Mouse (Mus musculus): ENCODE data around the gene Prcp.
A peak's percentile ranks its signal among the peaks of the same experiment; 100 is the strongest.

Gene Prcp

GRCm38 (mm10) chr7:92874116-92874675 lies at the start of gene Prcp, which contains the start of gene Ddias:
TSS of gene Prcp (plus strand) at chr7:92874470.
TSS of gene Ddias (minus strand) at chr7:92874247.
- DNase-seq, result peak; percentile 92

DNA sequence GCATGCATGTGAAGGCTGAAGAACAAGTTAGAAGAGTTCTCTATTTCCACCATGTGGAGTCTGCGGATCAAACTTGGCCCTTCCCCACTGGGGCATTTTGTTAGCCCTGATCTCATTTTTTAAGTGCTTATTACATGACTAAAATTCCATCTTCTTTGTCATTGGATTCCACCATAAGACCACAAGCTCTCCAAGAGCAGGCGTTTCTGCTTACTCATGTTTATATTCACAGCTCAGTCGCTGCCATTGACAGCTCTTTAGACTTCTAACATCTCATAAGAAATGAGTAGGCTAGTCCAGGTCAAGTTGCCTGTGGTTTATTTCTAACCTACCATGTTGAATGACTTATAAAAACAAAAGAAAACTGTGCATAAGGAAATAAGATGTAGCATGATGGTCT lies 48.0 kb upstream of the Prcp start:
- no peak for DNase-seq

DNA sequence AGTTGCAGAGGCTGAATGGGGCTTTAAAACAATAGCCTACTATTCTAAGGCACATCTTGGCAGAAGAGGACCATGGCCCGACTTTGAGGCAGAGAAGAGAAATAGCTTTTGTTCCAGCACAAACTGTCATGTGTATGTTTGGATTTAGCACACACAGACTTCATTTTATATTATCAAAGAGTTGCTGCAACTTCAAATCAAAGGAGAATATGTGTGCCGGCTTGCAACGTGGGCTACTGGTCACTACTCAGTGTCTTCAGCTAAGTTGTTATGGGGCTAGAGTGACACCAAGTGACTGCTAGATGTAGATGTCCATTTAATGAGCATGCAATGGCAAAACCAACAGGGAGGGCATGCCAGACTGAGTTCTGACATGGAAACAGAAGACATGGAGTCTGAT lies 46.3 kb upstream of the Prcp start:
- no peak for DNase-seq

DNA sequence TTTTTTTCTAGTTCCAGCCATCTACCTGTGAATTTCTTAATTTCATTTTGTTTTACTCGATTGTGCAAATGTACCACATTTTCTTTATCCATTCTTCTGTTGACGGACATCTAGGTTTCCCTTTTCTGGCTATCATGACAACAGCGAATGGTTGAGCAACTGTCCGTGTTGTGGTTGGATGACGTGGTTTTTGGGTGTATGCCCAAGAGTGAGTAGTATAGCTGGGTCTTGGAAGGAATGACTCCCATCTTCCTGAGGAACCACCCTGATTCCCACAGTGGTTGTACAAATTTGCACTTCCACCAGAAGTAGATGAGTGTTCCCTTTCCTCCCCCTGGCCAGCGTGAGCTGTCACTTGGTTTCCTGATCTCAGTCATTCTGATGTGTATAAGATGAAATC lies 41.9 kb upstream of the Prcp start:
- DNase-seq, result no peak

DNA sequence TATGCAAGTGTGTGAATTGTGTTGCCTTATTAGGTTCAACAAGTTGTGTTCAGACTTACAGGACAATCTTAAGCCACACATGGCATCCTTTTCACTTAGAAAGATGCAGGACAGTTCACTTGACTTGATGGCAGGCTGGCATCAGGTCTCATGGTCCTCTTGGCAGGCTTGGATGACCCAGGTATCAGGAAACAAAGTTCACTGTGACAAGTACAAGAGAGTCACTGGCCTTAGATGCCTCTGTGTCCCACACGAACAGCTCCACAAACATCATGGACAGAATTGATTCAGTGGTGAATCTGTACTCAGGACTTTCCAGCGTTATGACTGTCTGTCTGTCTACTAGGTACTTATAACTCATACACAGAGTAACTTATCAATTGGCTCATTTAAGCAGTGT lies 39.9 kb upstream of the Prcp start:
- no peak for DNase-seq

GRCm38 (mm10) chr7:92836447-92836846 lies 37.8 kb upstream of the Prcp start:
- no peak for DNase-seq

GRCm38 (mm10) chr7:92837226-92837625 lies 37.0 kb upstream of the Prcp start:
- no peak for DNase-seq

DNA sequence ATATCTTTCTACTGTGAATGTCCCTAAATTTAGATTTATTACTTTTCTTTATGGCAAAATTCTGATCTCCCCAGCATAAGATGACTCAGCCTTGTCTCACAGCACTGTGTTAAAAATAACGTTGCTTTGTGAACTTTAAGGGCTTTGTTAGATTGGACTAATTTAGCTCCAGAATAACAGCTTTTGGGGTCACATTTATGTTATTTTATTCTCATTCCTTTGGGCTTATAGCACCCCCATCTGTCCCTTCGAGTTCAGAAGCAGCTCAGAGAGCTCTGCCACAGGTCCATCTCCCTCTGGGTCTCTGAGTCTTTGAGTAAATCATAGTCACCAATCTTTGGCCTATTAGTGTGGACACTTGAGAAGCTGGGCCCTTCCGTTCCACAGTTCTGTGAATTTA lies 36.4 kb upstream of the Prcp start:
- no peak for DNase-seq

DNA sequence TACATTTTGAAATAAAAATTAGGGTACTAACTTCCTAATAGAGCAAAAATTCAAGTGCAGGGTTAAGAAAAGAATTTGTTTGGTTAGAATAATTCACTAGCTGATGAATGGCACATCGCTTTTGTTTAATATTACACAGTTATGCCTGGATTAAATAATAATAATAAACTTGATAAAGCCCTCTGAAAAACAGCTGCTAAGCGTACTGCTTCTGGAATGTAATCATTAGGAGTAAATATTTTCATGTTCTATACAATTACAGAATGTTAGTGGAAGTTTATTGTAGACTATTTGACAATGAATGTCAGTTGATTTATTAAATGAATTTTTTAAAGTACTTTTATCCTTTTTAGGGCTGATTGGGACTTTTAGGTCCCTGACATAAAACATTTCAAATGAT lies 32.0 kb upstream of the Prcp start:
- no peak for DNase-seq

- DNase-seq, result no peak
Measured at GRCm38 (mm10) chr7:92848246-92848645, 26.0 kb upstream of the Prcp start.

DNA sequence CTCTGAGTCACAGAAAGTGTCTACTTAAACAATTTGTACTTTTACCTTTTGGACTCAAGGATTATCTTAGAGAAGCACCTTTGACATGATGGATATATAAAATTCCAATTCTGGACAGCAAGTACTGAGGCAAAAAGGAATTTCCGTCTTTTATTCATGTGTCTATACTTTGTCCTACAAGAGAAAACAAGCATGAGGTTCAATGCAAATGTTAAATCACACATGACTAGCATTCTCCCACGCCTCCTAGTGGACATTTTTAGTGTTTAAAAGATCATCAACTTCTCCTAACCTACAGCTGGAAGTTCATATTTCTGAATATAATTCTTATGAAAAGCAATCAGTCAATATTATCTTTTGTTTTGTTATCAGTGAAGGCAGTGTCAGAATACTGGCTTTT lies 7.7 kb upstream of the Prcp start:
- peak; percentile 20 for DNase-seq

DNA sequence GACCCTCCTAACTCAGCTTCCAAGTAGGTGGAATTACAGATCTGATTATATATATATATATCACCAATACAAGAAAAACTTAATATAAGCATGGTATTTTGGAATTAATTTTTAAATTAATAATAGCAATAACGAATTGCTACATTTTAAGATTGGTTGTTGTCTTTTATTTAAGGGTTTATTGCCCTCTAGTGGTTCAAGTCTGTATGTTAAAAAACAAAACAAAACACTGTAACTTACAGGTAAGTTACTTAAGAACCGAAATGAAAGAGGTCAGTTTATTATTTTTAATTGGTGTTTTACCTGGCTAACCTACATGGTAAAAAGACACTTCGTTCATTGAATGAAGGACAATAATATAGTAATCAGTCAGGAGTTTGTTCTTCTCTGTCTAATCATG lies 4.1 kb upstream of the Prcp start:
- no peak for DNase-seq

GRCm38 (mm10) chr7:92871596-92871995 lies 2.7 kb upstream of the Prcp start:
- DNase-seq, result no peak

- peak; percentile 92 for DNase-seq
Measured at GRCm38 (mm10) chr7:92874761-92875408, 615 bp downstream of the Prcp start.

DNA sequence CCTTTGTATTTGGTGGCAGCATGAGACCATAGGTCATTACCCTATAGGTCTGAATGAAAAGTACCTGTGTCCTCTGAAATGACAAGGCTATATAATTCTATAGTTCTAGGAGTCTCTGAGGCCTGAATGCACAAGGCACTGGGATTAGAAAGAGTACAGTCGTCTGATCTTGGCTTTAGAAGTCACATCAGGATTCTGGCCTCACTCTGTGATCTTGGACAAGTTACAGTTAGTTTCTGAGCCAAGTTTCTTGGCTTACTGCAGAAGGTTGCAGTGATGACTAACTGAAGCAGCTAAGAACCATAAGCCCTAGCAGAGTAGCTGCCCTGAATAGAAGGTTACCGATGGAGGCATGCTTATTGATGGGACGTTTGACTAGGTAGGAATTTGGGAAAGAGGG lies 1.8 kb downstream of the Prcp start:
- DNase-seq, result no peak

DNA sequence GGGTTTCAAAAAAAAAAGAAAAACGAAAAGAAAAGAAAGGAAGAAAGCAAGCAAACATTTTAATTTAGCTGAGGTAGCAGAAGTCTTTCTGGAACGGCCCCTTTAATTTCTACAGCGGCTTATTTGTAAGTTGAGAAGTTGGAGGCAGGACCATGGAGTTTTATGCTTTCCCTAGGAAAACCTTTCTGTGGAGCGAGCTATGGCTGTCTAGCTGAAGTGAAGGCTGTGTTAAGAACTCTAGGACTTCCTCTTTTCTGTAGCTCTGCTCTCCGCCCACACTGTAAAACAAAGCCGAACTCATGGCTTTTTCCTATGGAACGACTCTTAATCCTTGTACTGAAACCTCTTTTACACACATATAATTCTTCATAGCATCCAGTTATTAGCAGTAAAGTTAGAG lies 2.3 kb downstream of the Prcp start:
- no peak for DNase-seq

DNA sequence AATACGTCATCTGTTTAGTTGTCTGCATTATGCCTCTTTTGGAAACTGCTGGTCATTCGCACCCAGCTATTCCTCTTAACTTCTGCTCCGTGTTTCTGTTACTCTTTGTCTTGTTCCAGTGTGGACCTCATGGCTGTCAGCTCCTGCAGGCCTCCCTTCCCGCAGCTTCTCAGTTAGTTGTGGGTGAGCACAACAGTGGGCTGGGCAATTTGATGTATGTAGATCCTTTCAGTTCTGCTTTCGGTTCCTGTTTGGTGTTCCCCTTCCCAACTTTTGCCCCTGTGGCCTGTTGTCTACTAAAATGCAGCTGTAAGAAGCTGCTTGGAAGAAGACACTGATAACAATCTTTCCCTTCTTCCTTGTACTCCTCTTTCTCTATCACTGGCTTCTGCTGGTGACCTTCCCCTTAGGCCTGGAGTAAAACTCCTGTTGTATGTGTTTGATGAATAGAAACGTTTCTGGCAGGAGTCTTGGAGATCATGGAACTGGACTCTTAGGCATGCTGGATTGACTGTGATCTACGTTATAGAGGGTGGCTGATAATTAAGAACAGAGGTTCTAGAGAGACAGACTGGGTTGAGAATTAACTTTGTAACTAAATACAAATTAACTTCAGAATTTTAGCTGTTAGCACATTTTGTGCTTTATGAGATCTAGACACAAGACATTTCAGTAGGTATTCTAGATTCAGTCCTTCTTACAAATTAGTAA lies 4.5 kb downstream of the Prcp start:
- DNase-seq, result no peak

GRCm38 (mm10) chr7:92883850-92884716 lies 9.8 kb downstream of the Prcp start:
- DNase-seq, result no peak

DNA sequence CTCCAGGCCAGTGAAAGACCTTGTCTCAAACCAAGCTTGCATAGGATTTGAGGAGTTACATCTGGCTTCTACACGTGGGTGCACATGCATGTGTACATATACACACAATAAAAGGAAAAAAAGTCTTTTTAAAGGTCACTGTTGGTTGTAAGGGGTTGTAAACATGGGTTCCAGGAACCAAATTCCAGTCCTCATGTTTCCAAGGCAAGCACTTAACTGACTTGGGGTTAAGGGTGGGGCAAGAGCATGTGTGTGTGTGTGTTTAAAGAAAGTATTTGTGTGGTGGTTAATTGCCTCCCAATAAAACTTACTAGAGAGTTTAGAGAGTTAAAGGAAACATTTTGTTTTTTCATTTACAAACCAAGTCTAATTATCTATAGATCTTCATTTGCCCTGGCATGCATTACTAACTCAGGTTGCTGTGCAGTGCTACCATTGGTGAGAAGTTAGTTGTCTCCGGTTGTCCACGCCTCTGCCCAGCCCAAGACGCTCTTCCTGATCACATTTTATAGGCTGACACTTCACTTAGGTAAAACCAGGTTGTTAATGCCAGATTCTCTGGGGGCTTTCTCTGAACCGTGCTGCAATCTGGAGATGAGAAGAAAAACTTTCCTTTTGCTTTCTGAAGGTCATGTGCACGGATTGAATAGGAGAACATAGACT lies 10.9 kb downstream of the Prcp start:
- DNase-seq, result no peak

DNA sequence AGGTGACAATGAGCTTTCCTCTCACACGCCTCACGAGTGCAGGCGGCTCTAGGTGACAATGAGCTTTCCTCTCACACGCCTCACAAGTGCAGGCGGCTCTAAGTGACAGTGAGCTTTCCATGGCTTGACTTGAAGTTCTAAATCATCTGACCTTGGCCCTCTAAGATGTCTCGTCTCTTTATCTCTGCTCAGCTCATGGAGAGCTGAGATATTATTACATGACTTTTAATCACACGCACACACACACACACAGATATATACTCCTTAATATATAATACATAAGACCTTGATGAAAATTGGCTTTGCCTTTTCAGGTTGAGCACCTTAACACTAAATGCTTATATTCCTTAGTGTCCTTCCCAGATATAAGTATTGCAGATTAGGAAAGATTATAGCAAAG lies 12.5 kb downstream of the Prcp start:
- no peak for DNase-seq

DNA sequence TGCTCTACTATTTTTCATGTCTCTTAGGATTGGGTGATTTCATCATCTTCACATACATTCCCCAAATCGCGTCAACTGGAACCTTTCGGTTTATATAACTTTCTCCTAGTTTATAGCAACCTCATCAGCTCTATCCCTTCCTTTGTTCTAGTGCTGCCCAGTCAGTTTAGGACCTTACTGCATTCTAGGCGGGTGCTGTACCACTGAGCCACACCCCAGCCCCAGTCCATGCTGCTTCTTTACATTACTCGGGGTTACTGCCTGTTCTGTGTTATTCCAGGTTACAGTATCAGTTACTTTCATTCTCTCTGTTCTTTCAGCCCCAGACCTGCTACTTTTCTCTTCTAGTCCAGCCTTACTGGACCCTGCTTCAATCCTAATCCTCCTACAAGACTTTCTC lies 13.0 kb downstream of the Prcp start:
- no peak for DNase-seq

DNA sequence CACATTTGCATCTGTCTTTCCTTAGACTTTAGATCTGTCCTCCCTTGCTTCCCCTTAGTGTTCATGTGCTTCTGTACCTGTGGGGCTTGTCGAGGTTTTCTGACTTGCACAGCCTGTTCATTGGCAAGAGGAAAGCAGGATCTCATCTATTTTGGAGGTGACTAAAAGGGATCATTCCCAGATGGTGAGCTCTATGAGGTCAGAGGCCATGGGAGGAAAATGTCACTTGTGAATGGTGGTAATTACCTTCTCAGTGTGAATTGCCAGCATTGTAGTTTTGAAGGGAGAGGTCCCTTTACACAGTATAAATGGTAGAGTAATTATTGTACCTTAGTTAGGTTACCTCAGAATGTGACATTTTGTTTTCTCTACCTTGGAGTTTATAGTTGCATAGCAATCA lies 15.9 kb downstream of the Prcp start:
- no peak for DNase-seq

GRCm38 (mm10) chr7:92890618-92891230 lies 16.5 kb downstream of the Prcp start:
- no peak for DNase-seq

Data from thymus, postnatal 14 days (tissue).